Mouse (Mus musculus) forebrain, postnatal 0 days (tissue): ENCODE data around the gene Lingo1. TPM values are rescaled to one million over a fixed set of nuclear protein-coding genes. Genes with fewer than 3 reads are reported as not detected.

Experiments used
- ATAC-seq: fragments of 200-750 bp; cut with Nextera tagmentation; 2 replicates; pipeline ENCODE4 v1.8.0; 2017; ENCODE audit warnings: mild to moderate bottlenecking, moderate library complexity
- DNase-seq: peaks from one replicate; pipeline ENCODE4 v3.0.0-alpha.2; 2015
- H3K27ac ChIP-seq: fragments of 300-500 bp; sonication (generic); 2 replicates; pipeline ENCODE4 v1.5.1; 2014; ENCODE audit warnings: low read depth, mild to moderate bottlenecking, antibody characterized with exemption, low read length, moderate library complexity, mixed read lengths
- H3K27me3 ChIP-seq: fragments of 300-500 bp; sonication (generic); 2 replicates; pipeline ENCODE4 v1.6.1; 2014; ENCODE audit warnings: mild to moderate bottlenecking, low read length, mixed read lengths; ENCODE audit not compliant: insufficient read depth
- H3K36me3 ChIP-seq: fragments of 300-500 bp; sonication (generic); 2 replicates; pipeline ENCODE4 v1.6.1; 2014; ENCODE audit warnings: mild to moderate bottlenecking, moderate library complexity; ENCODE audit not compliant: insufficient read depth
- H3K4me1 ChIP-seq: fragments of 300-500 bp; sonication (generic); 2 replicates; pipeline ENCODE4 v1.6.1; 2014; ENCODE audit warnings: antibody characterized with exemption; ENCODE audit not compliant: insufficient read depth
- H3K4me2 ChIP-seq: fragments of 300-500 bp; sonication (generic); 2 replicates; pipeline ENCODE4 v1.6.1; 2014; ENCODE audit warnings: low read depth, mild to moderate bottlenecking, moderate library complexity
- H3K4me3 ChIP-seq: fragments of 300-500 bp; sonication (generic); 2 replicates; pipeline ENCODE4 v1.5.1; 2014; ENCODE audit warnings: low read depth, low read length, mixed read lengths
- H3K9ac ChIP-seq: fragments of 300-500 bp; sonication (generic); 2 replicates; pipeline ENCODE4 v1.6.1; 2014; ENCODE audit warnings: mild to moderate bottlenecking
- H3K9me3 ChIP-seq: fragments of 300-500 bp; sonication (generic); 2 replicates; pipeline ENCODE4 v1.6.1; 2016; ENCODE audit warnings: low read length
- CTCF ChIP-seq: sonication (generic); IDR thresholded peaks from 2 replicates; pipeline ENCODE4 v1.5.1; 2016; ENCODE audit warnings: antibody characterized with exemption, control low read depth, low read depth
- WGBS: fragments of 180-500 bp; shearing (Covaris S2); extraction: QIAGEN DNeasy Blood & Tissue Kit; methylation state at CpG from one replicate; pipeline ENCODE4 v1.1.7; 2014; 5-methylcytosine and 5-hydroxymethylcytosine counted together
- polyA plus RNA-seq: library from polyadenylated mRNA; unstranded; fragments of >200 nt; fragmentation: Nextera tagmentation; extraction: Ambion mirVana; gene quantifications from 2 replicates; pipeline ENCODE4 v1.2.1, GENCODE M21; 2015
- total RNA-seq: library from RNA; depleted of rRNA; stranded (reverse); fragments of >200 nt; gene quantifications from 2 replicates; pipeline ENCODE4 v1.2.3, GENCODE M21; 2014

The Lingo1 gene
- total and polyA plus RNA-seq, 2 experiments from 2014 or later: 103 to 114 TPM

DNA sequence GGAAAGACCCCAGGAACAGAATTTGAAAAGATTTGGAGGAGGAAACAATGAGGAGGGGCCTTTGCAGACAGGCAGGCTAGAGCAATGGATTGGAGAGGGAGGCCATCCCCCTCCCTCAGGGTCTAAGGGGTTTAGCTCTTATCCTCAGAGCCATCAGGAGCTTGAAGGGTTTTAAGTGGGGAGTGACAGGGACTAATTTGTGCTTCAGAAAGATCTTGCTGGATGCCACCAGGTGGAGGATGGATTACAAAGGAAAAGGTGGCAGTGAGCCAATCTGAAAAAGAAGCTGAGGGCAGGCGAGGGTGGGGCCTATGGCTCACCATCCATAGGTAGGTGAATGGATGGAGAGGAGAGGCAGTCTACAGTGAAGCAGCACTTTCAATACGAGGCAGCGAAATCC, 105.0 kb downstream of the Lingo1 start:
- peaks cover 11% of the 10 kb centered on the region for H3K4me1 ChIP-seq
- no peak overlapping the region for H3K27ac ChIP-seq
- H3K9me3 ChIP-seq: no peaks in the 10 kb centered on the region
- no peaks in the 10 kb centered on the region for H3K27me3 ChIP-seq
- no peak overlapping the region for H3K4me2 ChIP-seq
- no peaks in the 10 kb centered on the region for H3K36me3 ChIP-seq
- H3K4me3 ChIP-seq: no peak overlapping the region
- 61% methylated on average over 3 of the region's 3 CpGs for WGBS
- H3K9ac ChIP-seq: no peak overlapping the region
- no peak for TF ChIP-seq CTCF
- ATAC-seq: peak; percentile 12; the same call in 1 of the 2 replicates
- peak; percentile 21 for DNase-seq

DNA sequence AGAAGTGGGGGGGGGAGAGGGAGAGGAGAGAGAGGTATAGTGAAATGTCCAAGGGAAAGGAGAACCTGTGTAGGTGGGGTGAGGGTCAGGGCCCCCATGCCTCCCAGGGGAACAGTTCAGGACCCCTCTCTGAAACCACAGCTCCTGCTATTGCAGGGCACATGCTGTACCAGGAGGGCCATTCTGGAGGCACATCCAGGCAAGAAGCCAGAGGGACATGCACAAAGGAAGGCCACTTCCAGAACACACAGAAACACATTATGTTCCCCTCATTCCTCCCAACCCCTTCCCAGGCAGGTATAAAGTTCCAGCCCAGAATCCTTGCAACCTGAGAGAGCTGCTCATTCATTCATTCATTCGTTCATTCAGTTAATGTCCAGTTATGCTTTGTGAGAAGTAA, 105.6 kb downstream of the Lingo1 start:
- WGBS: 71% methylated on average over 1 of the region's 1 CpGs
- Histone ChIP-seq H3K4me2 (no peak overlapping the region), H3K9me3 (no peaks in the 10 kb centered on the region), H3K4me1 (peaks cover 11% of the 10 kb centered on the region), H3K9ac (no peak overlapping the region), H3K27ac (no peak overlapping the region), H3K27me3 (no peaks in the 10 kb centered on the region), H3K36me3 (no peaks in the 10 kb centered on the region), H3K4me3 (no peak overlapping the region)
- ATAC-seq (no peak), DNase-seq (no peak)
- no peak for TF ChIP-seq CTCF

DNA sequence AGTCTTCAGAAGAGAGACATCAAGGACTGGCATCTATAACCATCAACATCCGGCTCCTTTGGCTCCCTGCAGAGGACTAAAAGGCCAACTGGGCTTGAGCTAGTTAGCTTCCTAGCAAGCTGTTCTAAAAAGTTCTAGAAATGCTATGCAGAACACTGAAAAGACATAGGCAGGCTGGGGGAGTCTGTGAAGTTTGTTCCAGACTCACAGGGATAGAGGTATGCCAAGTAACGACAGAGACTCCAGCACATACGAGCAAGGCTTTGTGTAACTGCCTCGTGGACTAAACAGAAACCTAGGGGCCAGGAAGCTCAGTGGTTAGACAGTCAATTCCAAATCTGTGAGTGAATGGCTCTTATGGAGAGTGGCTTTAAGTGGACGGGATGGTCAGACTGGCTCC, 108.8 kb downstream of the Lingo1 start:
- no peak overlapping the region for H3K27ac ChIP-seq
- DNase-seq: no peak
- H3K27me3 ChIP-seq: no peaks in the 10 kb centered on the region
- no peak for ATAC-seq
- H3K4me1 ChIP-seq: peaks cover 11% of the 10 kb centered on the region
- TF ChIP-seq CTCF: no peak
- no peaks in the 10 kb centered on the region for H3K36me3 ChIP-seq
- WGBS: 72% methylated on average over 5 of the region's 5 CpGs
- H3K4me3 ChIP-seq: no peak overlapping the region
- no peak overlapping the region for H3K4me2 ChIP-seq
- H3K9ac ChIP-seq: no peak overlapping the region
- no peaks in the 10 kb centered on the region for H3K9me3 ChIP-seq

DNA sequence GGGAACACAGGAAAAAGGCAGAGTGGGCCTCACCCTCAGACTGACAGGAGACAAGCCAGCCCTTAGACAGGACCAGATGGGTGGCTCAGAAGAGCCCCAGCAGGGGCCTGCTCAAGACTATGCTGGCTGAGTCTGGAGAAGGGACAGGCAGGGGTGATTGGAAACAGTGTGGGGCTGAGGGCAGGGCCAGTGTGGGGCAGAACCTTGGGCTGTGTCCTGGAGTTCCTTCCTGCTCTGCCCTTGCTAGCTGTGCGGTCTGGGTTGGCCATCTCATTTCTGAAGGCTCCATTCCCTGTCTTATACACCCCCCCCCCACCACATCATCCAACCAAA, 109.2 kb downstream of the Lingo1 start:
- Histone ChIP-seq H3K4me1 (peaks cover 11% of the 10 kb centered on the region), H3K4me3 (no peak overlapping the region), H3K27me3 (no peaks in the 10 kb centered on the region), H3K4me2 (no peak overlapping the region), H3K9me3 (no peaks in the 10 kb centered on the region), H3K27ac (peak overlapping the region; percentile 15; the same call in 1 of the 2 replicates), H3K36me3 (no peaks in the 10 kb centered on the region), H3K9ac (no peak overlapping the region)
- DNase-seq: no peak
- TF ChIP-seq CTCF: no peak
- WGBS: 89% methylated on average over 1 of the region's 1 CpGs
- peak; percentile 34; the same call in 1 of the 2 replicates for ATAC-seq

DNA sequence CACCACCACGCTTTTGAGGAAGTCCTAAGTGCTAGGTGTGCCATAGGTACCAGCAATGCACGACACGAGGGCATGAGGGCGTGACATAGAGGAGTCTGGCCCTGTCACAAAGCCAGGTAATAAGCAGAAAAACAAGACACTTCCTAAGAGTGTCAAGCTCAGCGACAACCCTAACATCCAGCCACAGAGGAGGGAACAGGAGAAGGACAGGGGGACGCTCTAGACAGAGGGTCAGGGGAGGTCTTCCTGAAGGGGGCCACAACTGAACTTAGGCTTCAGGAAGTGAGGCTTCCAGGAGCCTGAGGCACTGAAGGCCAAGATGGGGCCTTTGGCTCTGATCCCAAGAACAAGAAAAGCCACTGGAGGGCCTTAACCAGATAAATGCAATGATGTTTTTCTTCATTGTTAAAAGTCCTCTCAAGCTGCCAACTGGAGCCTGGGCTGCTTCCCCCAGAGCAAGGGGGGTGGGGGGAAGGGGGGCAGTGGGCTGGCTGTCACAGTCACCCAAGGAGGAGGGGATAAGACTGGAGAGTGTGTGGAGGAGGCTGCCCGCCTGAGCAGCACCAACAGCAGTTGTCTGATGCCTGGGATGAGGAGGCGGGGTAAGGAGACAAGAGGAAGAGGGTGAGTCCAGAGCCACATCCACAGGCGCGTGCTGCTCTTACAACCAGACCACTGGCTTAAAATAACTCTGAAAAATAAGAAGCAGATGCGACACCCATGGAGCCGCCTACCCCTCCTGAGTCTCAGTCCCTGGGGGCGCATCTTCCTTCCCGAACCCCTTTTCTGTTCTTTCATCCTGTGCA, 109.7 kb downstream of the Lingo1 start:
- no peak for TF ChIP-seq CTCF
- ATAC-seq (peak; percentile 84), DNase-seq (peak; percentile 48)
- H3K36me3 ChIP-seq: no peaks in the 10 kb centered on the region
- no peak overlapping the region for H3K4me2 ChIP-seq
- H3K4me1 ChIP-seq: peaks cover 11% of the 10 kb centered on the region
- H3K27me3 ChIP-seq: no peaks in the 10 kb centered on the region
- 58% methylated on average over 14 of the region's 14 CpGs for WGBS
- H3K9me3 ChIP-seq: no peaks in the 10 kb centered on the region
- no peak overlapping the region for H3K9ac ChIP-seq
- no peak overlapping the region for H3K4me3 ChIP-seq
- H3K27ac ChIP-seq: peak overlapping the region; percentile 15; the same call in 1 of the 2 replicates

DNA sequence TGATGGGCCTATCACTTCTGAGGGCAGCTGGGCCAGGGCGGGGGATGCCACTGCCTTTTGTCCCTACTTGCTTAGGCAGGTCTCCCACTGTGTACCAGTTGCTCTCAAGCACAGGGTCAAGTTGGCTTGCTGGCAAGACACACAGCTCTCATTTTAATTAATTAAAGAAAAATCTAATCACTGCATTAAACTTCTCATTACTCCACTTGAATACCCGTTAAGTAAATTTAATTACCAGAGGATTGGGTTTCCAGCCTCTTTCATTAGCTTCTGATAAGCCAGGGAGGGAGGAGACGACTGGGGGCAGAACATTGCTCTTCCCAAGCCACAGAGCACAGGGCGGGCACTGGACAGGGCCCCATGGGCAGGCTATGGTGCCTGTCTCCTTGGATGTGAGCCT, 113.4 kb downstream of the Lingo1 start:
- 12% methylated on average over 4 of the region's 4 CpGs for WGBS
- DNase-seq (no peak), ATAC-seq (no peak)
- no peak for TF ChIP-seq CTCF
- no peak overlapping the region for H3K27ac ChIP-seq
- H3K36me3 ChIP-seq: no peaks in the 10 kb centered on the region
- no peak overlapping the region for H3K4me3 ChIP-seq
- no peaks in the 10 kb centered on the region for H3K9me3 ChIP-seq
- peaks cover 9% of the 10 kb centered on the region for H3K4me1 ChIP-seq
- H3K9ac ChIP-seq: no peak overlapping the region
- no peaks in the 10 kb centered on the region for H3K27me3 ChIP-seq
- H3K4me2 ChIP-seq: no peak overlapping the region

DNA sequence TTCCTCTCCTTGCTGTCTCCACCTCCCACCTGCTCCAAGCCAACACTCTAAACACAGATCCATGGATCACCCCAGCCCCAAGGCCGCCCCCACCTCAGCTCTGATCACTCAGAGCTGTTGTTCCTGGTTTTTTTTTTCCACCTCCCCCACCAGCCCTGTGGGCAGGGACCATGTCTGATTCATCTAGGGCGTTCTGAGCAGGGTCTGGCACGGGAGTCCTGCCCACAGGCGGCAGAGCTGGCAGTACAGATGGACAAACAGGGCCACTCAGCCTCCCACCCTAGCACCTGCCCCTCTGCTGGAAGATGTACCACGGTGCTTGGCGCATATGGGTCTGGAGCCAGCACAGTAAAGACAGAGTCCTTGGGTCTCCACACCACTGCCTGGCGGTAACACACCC, 114.3 kb downstream of the Lingo1 start:
- H3K4me2 ChIP-seq: no peak overlapping the region
- no peak overlapping the region for H3K4me3 ChIP-seq
- no peak for DNase-seq
- no peak overlapping the region for H3K9ac ChIP-seq
- H3K4me1 ChIP-seq: peaks cover 6% of the 10 kb centered on the region
- H3K27me3 ChIP-seq: no peaks in the 10 kb centered on the region
- no peak for TF ChIP-seq CTCF
- no peaks in the 10 kb centered on the region for H3K36me3 ChIP-seq
- H3K27ac ChIP-seq: no peak overlapping the region
- ATAC-seq: no peak
- no peaks in the 10 kb centered on the region for H3K9me3 ChIP-seq
- WGBS: 70% methylated on average over 7 of the region's 7 CpGs
